Mouse (Mus musculus) left cerebral cortex, postnatal 4 days (tissue): Measurements from ENCODE around the gene Alkal2. TPM values are rescaled to one million over a fixed set of nuclear protein-coding genes. Genes with fewer than 3 reads are reported as not detected.

Source experiments
- DNase-seq: peaks from one replicate; pipeline ENCODE4 v3.0.0-alpha.2; 2022
- intact Hi-C: fragments of 180-260 bp; cut with DNase I; formaldehyde crosslinking; loops from one replicate; pipeline ENCODE4 v1.15.1; 2025
- total RNA-seq, 2 experiments: library from RNA; stranded (reverse); gene quantifications; 2 replicates each; pipeline ENCODE4 v1.2.3; 2021

Alkal2 gene
- 1 to 10 TPM; 1.9 to 2.0 TPM for total RNA-seq

DNA sequence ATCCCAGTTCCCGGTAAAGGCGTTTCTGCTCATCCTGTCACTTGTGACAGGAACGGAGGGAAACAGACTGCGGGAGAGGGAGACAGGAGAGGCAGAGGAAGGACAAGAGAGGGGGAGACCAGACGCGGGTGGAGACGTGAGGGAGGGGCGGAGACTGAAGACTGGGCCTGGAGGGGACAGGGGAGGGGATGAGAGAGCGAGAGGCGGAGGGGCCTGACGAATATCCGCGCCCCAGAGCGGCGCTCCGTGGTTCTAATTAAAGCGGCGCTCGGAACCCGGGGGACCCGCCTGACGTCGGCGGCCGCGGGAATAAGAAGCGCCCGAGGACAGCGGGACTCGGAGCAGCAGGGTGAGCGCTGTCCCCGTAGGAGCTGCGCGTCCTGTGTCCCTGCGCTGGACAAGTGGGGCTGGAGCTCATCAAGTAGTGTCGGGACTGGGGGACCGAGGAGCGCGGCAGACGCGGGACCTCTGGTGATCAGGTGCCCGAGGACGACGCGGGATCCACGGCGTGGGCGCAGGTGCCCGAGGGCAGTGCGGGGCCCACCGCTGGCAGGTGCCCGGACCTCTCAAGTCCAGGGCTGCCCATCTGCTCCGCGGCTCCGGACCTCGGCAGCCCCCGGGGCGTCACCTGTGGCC lies at the start of gene Alkal2:
Gene Alkal2 (plus strand): TSS at position 337 of the 636 bp plus-strand sequence.
- peak; percentile 24 for DNase-seq
- intact Hi-C loops, result no loop called here

DNA sequence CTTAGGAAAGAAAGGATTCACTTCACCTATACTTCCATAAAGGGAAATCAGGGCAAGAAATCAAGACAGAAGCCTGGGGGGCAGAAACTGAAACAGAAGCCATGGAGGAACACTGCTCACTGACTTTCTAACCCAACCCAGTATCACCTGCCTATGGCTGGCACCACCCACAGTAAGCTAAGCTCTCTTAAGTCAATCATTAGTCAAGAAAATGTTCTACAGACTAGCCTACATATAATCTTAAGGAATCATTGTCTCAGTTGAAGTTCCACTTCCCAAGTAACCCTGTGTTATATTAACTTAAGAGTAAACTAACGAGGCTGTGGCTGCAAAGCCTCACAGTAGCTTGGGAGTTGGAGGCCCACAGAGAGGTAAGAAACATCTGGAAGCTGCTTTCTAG lies 35.6 kb upstream of the Alkal2 start:
- intact Hi-C loops, result no loop called here
- DNase-seq, result no peak

DNA sequence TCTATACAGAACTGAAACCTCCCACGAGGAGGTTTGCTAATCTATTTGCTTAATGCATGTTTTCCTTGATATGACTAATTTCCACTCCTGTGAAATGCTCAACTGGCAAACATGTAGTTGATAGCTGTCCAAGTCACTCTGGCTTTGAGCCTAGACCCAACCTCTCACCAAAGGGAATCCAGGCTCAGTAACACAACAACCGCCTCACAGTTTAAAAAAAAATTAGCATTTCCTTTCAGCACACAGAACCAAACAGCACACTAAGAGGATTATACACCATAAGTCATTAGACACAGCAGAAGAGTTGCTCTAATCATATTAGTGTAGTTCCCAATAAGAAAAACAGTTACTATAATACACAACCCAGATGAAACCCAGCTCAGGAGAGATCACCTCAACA lies 33.2 kb upstream of the Alkal2 start:
- peak; percentile 73 for DNase-seq
- intact Hi-C loops, result no loop called here

GRCm38 (mm10) chr12:30851871-30852270 lies 32.3 kb upstream of the Alkal2 start:
- peak; percentile 67 for DNase-seq
- intact Hi-C loops, result no loop called here

GRCm38 (mm10) chr12:30855442-30856159 lies 28.5 kb upstream of the Alkal2 start:
- intact Hi-C loops, result no loop called here
- no peak for DNase-seq

DNA sequence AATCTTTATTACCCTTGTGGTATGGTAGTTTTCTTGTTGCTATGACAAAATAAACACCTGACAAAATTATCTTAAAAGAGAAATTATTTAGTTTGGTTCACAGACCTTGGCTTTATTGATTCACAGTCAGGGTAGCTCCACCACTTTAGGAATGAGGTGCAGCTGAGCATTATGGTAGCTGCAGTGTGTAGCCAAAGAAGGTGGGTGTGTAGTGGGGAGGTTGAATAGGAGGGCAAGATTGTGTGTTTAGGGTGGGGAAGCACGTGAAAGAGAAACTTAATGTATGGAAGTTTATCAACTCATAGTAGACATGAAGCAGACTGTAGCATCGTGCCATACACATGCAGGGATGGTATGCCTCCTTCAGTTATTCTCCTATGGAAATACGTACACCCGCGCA lies 27.9 kb upstream of the Alkal2 start:
- intact Hi-C loops, result no loop called here
- no peak for DNase-seq

DNA sequence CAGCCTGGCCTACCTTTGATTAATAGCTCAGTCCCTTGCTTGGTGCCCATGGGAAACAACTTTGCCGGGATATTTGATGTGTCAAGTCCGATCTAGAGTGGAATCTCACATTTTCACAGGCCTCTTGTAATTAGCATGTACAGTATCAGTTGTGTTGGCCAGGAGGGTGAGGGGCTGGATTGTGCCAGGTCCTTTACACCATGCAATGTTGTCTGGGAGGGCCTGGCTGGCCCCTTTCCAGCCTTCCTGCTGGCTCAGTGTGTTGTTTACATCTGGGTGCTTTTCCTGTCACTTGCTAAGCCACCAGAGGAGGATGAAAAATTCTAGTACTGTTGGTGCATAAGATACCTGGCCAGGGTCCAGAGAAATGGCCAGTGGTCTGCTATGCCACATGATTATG lies 19.8 kb upstream of the Alkal2 start:
- DNase-seq, result peak; percentile 89
- intact Hi-C loops, result no loop called here

DNA sequence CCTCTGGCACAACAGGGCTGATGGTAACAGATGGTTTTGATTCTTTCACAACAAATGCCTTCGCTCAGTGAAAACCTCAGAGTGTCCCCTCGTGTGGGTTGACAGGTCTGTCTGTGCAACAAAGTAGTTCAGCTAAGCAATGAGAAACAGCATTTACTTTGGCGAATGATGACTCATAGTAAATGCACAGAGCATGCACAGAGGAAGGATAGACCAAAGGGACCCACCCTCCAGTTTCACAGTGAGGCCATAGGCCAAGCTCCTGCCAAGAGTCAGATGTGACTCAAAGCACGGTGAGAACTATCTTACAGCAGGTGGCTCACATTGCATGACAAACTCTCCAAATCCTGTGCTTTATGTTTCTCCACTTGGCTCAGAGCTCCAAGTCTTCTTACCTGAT lies 18.3 kb upstream of the Alkal2 start:
- intact Hi-C loops, result no loop called here
- DNase-seq, result no peak

GRCm38 (mm10) chr12:30879447-30879846 lies 4.7 kb upstream of the Alkal2 start:
- intact Hi-C loops, result no loop called here
- peak; percentile 33 for DNase-seq

DNA sequence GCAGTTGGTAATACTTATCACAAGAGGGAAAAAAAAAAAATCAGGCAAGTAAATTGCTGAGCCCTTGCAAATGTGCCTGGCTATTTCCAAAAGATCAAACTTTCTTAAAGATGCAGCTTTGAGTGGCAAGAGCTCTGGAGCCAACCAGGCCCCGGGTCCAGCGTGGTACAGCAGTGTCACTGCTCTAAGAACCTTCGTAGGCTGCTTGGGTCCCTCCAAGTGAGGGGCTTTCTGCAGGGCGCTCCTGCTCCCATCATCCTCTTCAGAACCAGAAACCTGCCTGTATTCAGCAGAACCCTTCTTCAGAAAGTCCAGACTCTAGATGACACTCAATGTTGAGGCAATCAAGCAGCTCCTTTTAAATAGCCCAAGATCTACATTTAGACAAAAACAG lies 533 bp upstream of the Alkal2 start:
- intact Hi-C loops, result no loop called here
- DNase-seq, result no peak

DNA sequence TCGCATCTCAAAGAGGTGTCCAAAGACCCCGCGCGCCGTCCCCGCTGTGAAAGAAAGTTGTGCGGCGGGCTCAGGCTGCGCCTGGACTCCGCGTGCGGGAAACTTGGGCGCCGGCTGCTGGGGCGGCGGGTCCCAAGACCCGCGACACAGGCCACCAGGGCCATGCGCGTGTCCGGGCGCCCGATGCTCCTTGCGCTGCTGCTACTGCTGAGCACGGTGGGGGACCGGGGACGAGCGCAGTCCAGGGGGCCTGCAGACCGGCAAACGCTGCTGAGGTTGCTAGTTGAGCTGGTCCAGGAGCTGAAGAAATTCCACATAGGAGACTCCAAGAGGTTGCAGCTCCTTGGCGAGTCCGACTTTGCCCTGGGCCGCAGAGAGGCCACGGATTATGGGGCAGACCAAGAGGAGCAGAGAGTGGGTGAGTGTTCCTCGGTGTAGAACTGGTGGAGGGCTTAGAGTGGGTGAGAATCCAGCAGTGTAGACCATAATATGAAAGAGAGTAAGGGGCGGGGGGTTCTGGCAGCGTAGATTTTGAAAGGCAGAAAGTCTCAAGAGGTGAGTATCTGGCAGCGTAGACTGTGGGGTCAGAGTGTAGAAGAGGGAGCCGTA lies 604 bp downstream of the Alkal2 start:
- intact Hi-C loops, result no loop called here
- no peak for DNase-seq

DNA sequence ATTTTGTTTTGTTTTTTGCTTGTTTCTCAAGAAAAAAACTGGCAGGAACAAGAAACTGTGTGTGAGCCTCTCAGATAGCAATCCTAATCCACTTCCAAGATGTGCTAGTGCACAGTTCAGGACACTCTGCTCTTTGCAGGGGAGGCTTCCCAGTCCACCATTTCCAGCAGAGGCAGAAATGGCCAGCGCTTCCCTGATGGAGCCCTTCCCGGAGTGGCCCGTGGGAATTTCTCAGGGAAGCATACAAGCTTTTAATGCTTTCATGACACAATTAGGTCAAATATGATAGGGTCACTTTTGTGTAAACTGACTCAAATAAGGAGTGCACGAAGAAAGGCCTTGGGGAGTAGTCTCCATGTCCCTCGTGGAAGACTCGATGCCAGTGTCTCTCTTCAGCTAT lies 1.8 kb downstream of the Alkal2 start:
- intact Hi-C loops, result no loop called here
- no peak for DNase-seq

DNA sequence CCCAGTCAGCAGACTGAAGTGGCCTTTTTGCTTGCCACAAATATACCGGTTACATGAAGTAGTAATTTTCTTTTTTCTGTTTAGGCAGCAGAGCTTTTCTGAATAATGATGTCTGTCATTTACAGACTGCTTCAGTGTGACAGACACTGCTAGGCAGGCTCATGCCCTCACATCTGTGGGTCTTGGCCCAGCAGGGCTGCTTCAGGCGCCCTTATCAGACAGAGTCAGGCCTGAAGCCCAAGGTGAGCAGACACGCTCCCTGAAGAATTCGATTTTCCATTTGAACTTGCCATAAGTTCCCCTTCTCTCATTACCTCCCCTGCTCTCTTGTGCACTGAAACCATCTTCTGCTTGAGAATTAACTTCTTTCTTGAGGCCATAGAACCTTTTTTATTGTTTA lies 3.9 kb downstream of the Alkal2 start:
- no peak for DNase-seq
- intact Hi-C loops, result loop anchor here (2.0 kb wide), 1 partner anchor 291 kb away; no protein-coding TSS in a partner anchor

GRCm38 (mm10) chr12:30890067-30890466 lies 5.9 kb downstream of the Alkal2 start:
- peak; percentile 76 for DNase-seq
- intact Hi-C loops, result no loop called here

DNA sequence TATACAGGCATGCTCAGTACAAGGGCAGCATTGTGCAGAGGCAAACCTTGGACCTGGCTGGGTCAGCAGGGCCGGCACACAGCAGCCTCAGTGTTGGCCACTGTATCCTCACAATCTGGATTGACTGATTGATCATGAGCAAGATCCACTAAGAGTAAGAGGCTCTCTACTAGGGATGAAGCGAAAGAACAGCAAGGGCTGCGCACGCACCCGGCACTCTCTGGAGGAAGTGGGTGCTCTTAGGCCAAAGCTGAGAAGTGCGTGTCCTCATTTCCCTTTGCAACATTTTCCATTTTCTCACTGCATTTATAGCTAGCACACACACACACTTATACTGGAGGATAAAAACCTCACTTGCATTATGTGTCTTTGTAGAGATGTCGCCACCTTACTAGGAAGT lies 7.3 kb downstream of the Alkal2 start:
- intact Hi-C loops, result no loop called here
- DNase-seq, result no peak

DNA sequence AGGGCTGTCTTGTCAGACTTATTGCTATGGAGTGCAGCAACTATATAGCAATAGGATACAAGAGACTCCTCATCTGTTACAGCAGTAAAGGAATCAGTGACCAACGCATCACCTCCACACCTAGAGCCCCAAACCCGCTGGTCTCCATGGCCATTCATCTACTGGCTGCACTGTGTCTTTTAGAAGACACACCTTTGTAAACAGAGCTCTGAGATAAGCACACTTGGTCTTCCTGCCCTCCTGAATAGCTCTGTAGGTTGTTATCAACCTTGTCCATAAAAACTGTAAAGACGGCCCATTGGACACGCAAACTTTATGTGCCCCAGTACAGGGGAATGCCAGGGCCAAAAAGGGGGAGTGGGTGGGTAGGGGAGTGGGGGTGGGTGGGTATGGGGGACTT lies 12.9 kb downstream of the Alkal2 start:
- intact Hi-C loops, result no loop called here
- DNase-seq, result no peak

DNA sequence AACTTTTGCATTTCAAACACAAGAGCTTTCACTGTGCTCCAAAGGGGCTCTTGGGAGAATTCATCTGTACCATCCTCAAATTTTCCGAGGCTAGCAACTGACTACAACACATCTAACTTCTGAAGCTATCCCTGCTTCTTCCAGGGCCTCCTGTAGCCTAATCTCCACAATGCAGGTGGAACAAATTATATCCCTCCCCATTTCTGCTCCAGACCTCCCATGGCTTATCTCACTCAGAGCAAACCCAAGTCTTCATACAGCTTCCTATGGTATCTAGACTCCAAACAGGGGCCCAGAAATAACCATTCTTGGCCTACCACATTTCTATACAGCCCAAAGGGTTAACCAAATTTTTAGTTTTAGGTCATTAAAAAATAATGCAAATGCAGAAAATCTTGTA lies 24.5 kb downstream of the Alkal2 start:
- intact Hi-C loops, result no loop called here
- no peak for DNase-seq

GRCm38 (mm10) chr12:30909881-30910280 lies 25.8 kb downstream of the Alkal2 start:
- no peak for DNase-seq
- intact Hi-C loops, result no loop called here

- intact Hi-C loops, result no loop called here
- no peak for DNase-seq
Measured at GRCm38 (mm10) chr12:30910860-30911259, 26.7 kb downstream of the Alkal2 start.

DNA sequence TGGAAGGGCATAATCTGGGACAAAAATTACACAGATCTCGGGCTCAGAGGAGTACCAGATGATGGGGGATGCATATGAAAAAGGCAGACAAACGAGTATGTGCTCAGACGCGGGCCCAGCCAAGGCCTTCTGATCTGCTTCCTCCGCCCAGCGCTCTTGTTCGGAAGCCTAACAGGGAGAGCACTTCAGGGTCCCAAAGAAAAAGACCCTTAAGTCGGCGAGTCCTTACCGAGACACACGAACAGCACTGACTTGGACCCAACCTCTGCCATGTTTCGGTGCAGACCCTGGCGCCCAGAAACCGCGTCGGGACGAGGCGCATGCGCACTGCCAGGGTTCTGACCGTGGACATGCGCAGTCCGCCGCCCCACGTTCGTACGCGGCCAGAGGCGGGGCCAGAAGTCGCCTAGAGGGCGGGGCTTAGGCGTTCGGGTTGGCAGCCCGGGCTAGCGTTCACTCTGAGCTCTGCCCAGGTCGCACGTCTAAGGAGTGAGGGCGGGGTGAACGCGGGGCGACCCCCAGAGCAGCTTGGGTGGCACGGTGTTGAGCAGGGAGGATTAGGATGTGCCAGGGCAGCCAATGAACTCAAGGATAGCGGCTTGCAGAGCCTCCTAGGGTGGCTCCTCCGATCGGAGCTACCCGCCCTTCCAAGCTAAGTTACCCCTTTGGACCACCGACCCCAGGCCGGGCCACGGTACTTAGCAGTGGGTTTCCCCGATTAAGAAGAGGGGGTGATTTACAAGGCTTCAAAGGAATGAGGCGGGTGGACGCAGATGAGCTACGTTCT lies 27.3 kb downstream of the Alkal2 start, which contains the start of the genes Acp1 and Sh3yl1:
Gene Acp1 (minus strand): TSS at position 329 of the 787 bp plus-strand sequence.
Gene Sh3yl1 (plus strand): TSS at position 408 of the 787 bp plus-strand sequence.
- intact Hi-C loops, result no loop called here
- DNase-seq, result peak; percentile 98

GRCm38 (mm10) chr12:30912048-30912381 lies 27.9 kb downstream of the Alkal2 start:
- DNase-seq, result peak; percentile 38

More at GRCm38 (mm10) chr12:30912048-30912381, 27.9 kb downstream of the Alkal2 start:
- intact Hi-C loops, result no loop called here
